Mouse (Mus musculus) lung, postnatal 0 days (tissue): ENCODE results near the gene Efs.

Source experiments
- CTCF ChIP-seq: IDR thresholded peaks from 2 replicates; pipeline ENCODE4 v1.5.1; 2016; ENCODE audit warnings: antibody characterized with exemption, mild to moderate bottlenecking
- EP300 ChIP-seq: IDR thresholded peaks from 2 replicates; pipeline ENCODE4 v1.6.1; 2016; ENCODE audit warnings: antibody characterized with exemption, mild to moderate bottlenecking, control low read depth

DNA sequence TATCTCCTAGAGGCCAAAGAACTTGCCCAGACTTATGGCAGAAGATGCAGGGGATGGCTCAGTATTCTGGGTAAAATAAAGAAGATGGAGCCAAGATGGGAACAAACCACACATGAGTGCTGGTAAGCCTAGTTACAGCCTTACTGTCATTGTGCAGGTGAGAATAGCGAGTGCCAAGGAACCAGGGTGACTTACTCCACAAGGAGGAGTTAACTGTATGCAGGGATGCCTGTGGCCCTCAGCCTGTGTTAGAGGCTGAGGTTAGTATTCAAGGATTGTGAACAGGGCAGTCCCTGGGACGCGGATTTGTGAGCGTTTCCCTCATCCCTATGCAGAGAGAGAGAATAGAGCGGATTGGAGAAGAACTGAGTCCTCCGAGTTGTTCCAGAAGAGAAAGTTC is 25.7 kb upstream of the Efs start:
- TF ChIP-seq EP300 (no peak), CTCF (no peak)
